Mouse (Mus musculus) forebrain, postnatal 0 days (tissue): ENCODE measurements around the gene Inpp1. TPM values are rescaled to one million over a fixed set of nuclear protein-coding genes. Genes with fewer than 3 reads are reported as not detected.

ENCODE experiments used
- ATAC-seq: fragments of 200-750 bp; cut with Nextera tagmentation; 2 replicates; pipeline ENCODE4 v1.8.0; 2017; ENCODE audit warnings: mild to moderate bottlenecking, moderate library complexity
- DNase-seq: peaks from one replicate; pipeline ENCODE4 v3.0.0-alpha.2; 2015
- H3K27ac ChIP-seq: fragments of 300-500 bp; sonication (generic); 2 replicates; pipeline ENCODE4 v1.5.1; 2014; ENCODE audit warnings: low read depth, mild to moderate bottlenecking, antibody characterized with exemption, low read length, moderate library complexity, mixed read lengths
- H3K27me3 ChIP-seq: fragments of 300-500 bp; sonication (generic); 2 replicates; pipeline ENCODE4 v1.6.1; 2014; ENCODE audit warnings: mild to moderate bottlenecking, low read length, mixed read lengths; ENCODE audit not compliant: insufficient read depth
- H3K36me3 ChIP-seq: fragments of 300-500 bp; sonication (generic); 2 replicates; pipeline ENCODE4 v1.6.1; 2014; ENCODE audit warnings: mild to moderate bottlenecking, moderate library complexity; ENCODE audit not compliant: insufficient read depth
- H3K4me1 ChIP-seq: fragments of 300-500 bp; sonication (generic); 2 replicates; pipeline ENCODE4 v1.6.1; 2014; ENCODE audit warnings: antibody characterized with exemption; ENCODE audit not compliant: insufficient read depth
- H3K4me2 ChIP-seq: fragments of 300-500 bp; sonication (generic); 2 replicates; pipeline ENCODE4 v1.6.1; 2014; ENCODE audit warnings: low read depth, mild to moderate bottlenecking, moderate library complexity
- H3K4me3 ChIP-seq: fragments of 300-500 bp; sonication (generic); 2 replicates; pipeline ENCODE4 v1.5.1; 2014; ENCODE audit warnings: low read depth, low read length, mixed read lengths
- H3K9ac ChIP-seq: fragments of 300-500 bp; sonication (generic); 2 replicates; pipeline ENCODE4 v1.6.1; 2014; ENCODE audit warnings: mild to moderate bottlenecking
- H3K9me3 ChIP-seq: fragments of 300-500 bp; sonication (generic); 2 replicates; pipeline ENCODE4 v1.6.1; 2016; ENCODE audit warnings: low read length
- CTCF ChIP-seq: sonication (generic); IDR thresholded peaks from 2 replicates; pipeline ENCODE4 v1.5.1; 2016; ENCODE audit warnings: antibody characterized with exemption, control low read depth, low read depth
- WGBS: fragments of 180-500 bp; shearing (Covaris S2); extraction: QIAGEN DNeasy Blood & Tissue Kit; methylation state at CpG from one replicate; pipeline ENCODE4 v1.1.7; 2014; 5-methylcytosine and 5-hydroxymethylcytosine counted together
- polyA plus RNA-seq: library from polyadenylated mRNA; unstranded; fragments of >200 nt; fragmentation: Nextera tagmentation; extraction: Ambion mirVana; gene quantifications from 2 replicates; pipeline ENCODE4 v1.2.1, GENCODE M21; 2015
- total RNA-seq: library from RNA; depleted of rRNA; stranded (reverse); fragments of >200 nt; gene quantifications from 2 replicates; pipeline ENCODE4 v1.2.3, GENCODE M21; 2014

Inpp1 gene
- total and polyA plus RNA-seq, 2 experiments from 2014 or later: 38.1 to 38.5 TPM

DNA sequence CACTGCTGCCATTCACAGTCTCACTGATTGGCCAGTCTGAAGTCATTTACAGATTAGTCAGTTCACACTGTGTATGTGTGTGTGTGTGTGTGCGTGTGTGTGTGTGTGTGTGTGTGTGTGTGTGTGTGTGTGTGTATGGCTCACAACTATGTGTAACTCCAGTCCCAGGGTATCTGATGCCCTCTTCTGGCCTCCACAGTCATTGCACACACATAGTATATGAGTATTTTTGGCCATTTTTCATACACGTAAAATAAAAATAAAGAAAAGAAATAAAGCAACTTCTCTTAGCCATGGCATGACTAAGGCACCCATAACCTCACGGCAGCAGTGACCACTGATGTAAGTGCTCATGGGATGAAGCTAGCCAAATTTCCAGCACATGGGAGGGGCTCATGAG is 23.8 kb downstream of the Inpp1 start:
- no peak for DNase-seq
- TF ChIP-seq CTCF: peak; percentile 46; the same call in 1 of the 2 replicates

DNA sequence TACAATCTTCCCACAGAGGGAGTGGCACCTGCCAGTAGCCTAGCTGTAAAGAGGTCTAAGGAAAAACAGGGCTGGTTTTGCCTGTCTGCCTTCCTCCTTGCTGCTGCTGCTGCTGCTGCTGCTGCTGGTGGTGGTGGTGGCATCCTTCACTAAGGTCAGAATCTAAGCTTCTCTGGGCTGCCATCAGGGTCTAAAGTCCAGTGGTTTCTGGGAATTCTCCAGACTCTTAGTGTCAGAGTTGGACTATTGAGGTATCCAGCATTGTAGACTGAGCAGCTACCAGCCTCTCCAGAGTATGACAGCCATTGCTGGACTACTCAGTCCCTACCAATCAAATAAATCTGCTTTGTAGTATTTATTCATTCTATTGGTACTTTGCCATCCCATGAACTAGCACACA is 24.8 kb downstream of the Inpp1 start:
- H3K36me3 ChIP-seq: peaks cover 51% of the 10 kb centered on the region
- H3K27ac ChIP-seq: no peak overlapping the region
- H3K4me3 ChIP-seq: no peak overlapping the region
- no peaks in the 10 kb centered on the region for H3K4me1 ChIP-seq
- H3K9me3 ChIP-seq: no peaks in the 10 kb centered on the region
- no peak overlapping the region for H3K9ac ChIP-seq
- no peak for TF ChIP-seq CTCF
- no peak for ATAC-seq
- DNase-seq: no peak
- no peak overlapping the region for H3K4me2 ChIP-seq
- H3K27me3 ChIP-seq: no peaks in the 10 kb centered on the region

More for the DNA sequence above, 23.8 kb downstream of the Inpp1 start:
- H3K4me3 ChIP-seq: no peak overlapping the region
- no peak overlapping the region for H3K27ac ChIP-seq
- peaks cover 46% of the 10 kb centered on the region for H3K36me3 ChIP-seq
- ATAC-seq: no peak
- no peaks in the 10 kb centered on the region for H3K9me3 ChIP-seq
- no peaks in the 10 kb centered on the region for H3K27me3 ChIP-seq
- no peak overlapping the region for H3K9ac ChIP-seq
- H3K4me2 ChIP-seq: no peak overlapping the region
- WGBS: 81% methylated on average over 3 of the region's 3 CpGs
- no peaks in the 10 kb centered on the region for H3K4me1 ChIP-seq

DNA sequence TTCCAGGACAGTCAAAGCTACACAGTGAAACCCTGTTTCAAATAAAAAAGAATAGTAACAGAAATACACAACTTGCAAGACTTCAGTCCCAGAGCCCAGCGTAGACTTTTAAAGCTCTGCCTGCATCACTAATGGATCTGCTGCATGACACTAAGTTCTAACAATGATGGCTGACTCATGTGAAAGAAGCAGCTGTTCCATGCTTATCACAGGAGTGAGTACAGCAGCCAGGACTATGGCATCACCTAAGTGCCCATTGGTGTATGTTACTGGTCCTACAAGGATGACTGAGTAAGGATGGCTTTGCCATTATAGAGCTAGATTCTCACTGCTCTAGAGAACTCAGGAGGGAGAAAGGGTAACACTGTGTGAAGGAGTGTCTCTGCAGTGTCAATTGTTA is 30.2 kb downstream of the Inpp1 start:
- Histone ChIP-seq H3K4me1 (no peaks in the 10 kb centered on the region), H3K27ac (no peak overlapping the region), H3K27me3 (no peaks in the 10 kb centered on the region), H3K4me3 (no peak overlapping the region), H3K9me3 (no peaks in the 10 kb centered on the region), H3K9ac (no peak overlapping the region), H3K4me2 (no peak overlapping the region), H3K36me3 (peaks cover 29% of the 10 kb centered on the region)
- ATAC-seq (no peak), DNase-seq (no peak)
- WGBS: 93% methylated on average over 1 of the region's 1 CpGs
- TF ChIP-seq CTCF: no peak

DNA sequence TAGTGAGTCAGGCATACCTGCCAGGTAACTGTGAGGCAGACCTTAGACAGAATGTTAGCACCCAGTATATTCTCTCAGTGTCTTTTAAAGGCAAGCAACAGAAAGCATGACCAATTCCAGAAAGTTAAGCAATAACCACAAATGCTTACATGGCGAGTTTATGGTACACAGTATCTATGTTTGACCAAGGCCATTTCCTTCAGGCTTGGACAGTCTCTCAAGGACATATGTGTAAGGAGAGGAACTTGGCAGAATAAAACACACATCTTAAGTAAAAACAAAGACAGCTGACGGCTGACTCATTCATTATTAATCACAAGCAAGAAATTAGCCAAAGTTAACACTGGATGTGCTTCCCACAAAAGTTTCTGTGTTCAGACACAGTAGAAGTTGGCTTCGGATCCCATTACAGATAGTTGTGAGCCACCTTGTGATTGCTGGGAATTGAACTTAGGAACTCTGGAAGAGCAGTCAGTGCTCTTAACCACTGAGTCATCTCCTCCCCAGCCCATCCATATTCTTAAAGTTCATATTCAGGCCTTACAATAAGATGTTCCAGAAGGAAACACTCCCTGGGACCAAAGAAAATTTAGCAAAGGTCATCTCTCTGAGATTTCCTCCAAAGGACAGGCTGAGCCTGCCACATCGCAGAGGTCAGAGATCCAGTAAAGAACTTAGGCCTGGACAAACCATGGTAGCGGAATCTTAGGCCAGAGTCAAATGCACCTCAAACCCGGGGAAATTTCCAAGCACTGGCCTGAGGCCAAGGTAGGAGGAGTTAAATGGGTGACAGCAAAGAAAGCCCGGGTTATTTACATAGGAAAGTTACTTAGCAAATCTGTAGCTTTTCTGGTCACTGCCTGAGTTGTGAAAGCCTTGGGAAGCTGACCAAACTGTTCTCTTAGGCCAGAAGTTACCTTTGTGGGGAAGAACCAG is 52.0 kb downstream of the Inpp1 start:
- H3K4me2 ChIP-seq: no peak overlapping the region
- ATAC-seq: no peak
- no peak overlapping the region for H3K9ac ChIP-seq
- H3K4me1 ChIP-seq: no peaks in the 10 kb centered on the region
- 70% methylated on average over 7 of the region's 7 CpGs for WGBS
- DNase-seq: no peak
- no peaks in the 10 kb centered on the region for H3K9me3 ChIP-seq
- no peak overlapping the region for H3K27ac ChIP-seq
- H3K36me3 ChIP-seq: no peaks in the 10 kb centered on the region
- H3K27me3 ChIP-seq: no peaks in the 10 kb centered on the region
- no peak overlapping the region for H3K4me3 ChIP-seq
- no peak for TF ChIP-seq CTCF

DNA sequence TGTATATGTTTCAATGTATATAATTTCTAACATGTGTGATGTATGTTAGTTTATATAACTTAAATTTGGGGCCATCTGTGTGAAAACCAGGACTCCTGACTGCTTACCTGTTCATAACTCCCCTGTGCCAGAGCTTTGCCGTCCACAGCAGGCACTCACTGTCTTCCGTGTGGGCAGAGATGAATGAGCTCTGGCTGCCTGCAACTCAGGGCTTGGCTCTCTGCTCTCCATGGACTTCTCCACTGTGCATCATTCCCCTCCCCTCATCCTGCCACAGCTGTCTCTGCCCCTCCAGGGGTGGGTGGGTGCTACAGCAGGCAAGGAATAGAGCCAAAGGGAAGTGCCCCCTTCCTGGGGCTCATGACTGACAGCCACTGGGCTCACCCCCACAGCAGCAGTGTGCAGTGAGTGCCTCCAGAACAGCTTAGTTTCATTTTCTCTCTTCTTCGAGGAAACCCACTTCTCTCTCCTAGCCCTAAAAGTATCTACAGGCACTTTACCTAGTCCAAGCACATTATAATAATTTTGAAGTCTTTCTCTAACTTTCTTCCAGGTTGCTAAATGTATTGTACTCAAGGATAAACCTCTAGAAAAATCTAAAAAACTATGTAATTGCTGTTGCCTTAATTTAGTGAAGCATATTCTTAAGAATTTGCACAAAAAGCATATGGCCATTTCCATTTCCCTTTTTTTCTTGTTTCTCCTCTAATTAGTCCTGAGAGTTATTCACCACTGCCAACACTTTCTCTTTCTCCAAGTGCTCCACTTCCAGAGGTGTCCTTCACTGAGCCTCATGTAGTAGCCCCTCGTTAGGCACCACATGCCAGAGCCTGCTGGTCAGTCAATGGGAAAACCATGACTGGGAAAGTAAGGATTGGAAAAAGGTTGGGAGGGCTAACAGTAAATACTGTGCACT is 53.3 kb downstream of the Inpp1 start:
- TF ChIP-seq CTCF: no peak
- peak; percentile 48; the same call in 1 of the 2 replicates for ATAC-seq
- no peak for DNase-seq
- Histone ChIP-seq H3K4me2 (no peak overlapping the region), H3K9me3 (no peaks in the 10 kb centered on the region), H3K27ac (no peak overlapping the region), H3K4me3 (no peak overlapping the region), H3K4me1 (no peaks in the 10 kb centered on the region), H3K9ac (no peak overlapping the region), H3K36me3 (no peaks in the 10 kb centered on the region), H3K27me3 (no peaks in the 10 kb centered on the region)
- 52% methylated on average over 4 of the region's 4 CpGs for WGBS

DNA sequence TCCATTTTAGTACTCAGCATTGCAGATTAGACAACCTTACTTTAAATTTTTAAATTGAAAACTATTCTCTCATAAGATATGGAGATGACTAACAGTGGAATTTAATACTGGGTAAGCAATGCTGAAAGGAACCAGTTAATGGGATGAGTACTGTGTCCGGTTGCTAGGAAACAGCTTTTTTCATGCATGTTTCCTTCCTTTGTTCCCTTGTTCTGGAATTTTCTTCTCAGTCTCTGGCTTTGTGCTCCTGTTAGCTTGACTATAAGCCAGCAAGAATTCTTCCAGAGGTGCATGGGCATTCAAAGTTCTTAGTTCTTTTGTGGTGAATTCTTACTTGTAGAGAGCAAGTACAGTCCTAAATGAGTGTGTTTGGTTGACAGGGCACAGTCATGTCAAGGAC is 59.3 kb downstream of the Inpp1 start:
- no peaks in the 10 kb centered on the region for H3K9me3 ChIP-seq
- H3K4me3 ChIP-seq: no peak overlapping the region
- TF ChIP-seq CTCF: no peak
- H3K36me3 ChIP-seq: no peaks in the 10 kb centered on the region
- peak; percentile 69 for ATAC-seq
- H3K9ac ChIP-seq: no peak overlapping the region
- no peaks in the 10 kb centered on the region for H3K27me3 ChIP-seq
- peak; percentile 22 for DNase-seq
- H3K4me1 ChIP-seq: no peaks in the 10 kb centered on the region
- H3K4me2 ChIP-seq: no peak overlapping the region
- no peak overlapping the region for H3K27ac ChIP-seq
- 54% methylated on average over 1 of the region's 1 CpGs for WGBS

DNA sequence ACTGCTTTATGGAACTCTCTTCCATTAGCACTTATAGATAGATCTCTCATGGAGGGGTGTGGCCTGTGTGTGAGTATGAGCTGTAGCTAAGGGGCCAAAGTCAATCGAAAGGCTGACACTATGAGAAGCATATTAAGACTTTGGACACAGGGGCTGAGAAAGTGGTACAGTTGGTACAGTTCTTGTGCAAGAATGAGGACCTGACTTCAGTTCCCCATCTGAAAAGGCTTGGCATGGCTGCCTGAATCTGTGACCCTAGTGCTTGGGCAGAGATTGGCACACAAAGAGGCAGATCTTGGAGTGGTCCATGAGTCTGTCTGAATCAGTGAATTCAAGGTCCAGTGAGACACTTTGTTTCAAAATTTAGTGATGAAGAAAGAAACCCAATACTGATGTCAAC is 63.2 kb downstream of the Inpp1 start:
- Histone ChIP-seq H3K27me3 (no peaks in the 10 kb centered on the region), H3K4me1 (no peaks in the 10 kb centered on the region), H3K27ac (no peak overlapping the region), H3K9ac (no peak overlapping the region), H3K9me3 (no peaks in the 10 kb centered on the region), H3K36me3 (no peaks in the 10 kb centered on the region), H3K4me2 (no peak overlapping the region), H3K4me3 (no peak overlapping the region)
- TF ChIP-seq CTCF: no peak
- no peak for ATAC-seq
- no peak for DNase-seq
- 96% methylated on average over 1 of the region's 1 CpGs for WGBS
